Mouse (Mus musculus) macrophage (primary cell): ENCODE measurements around the gene Fam19a3. TPM values are rescaled to one million over a fixed set of nuclear protein-coding genes. Genes with fewer than 3 reads are reported as not detected.
A peak's percentile ranks its signal among the peaks of the same experiment; 100 is the strongest.

Experiments used
- H3K27ac ChIP-seq: fragments of 350-480 bp; formaldehyde crosslinking; 2 replicates; pipeline ENCODE4 v1.9.0; 2021
- H3K36me3 ChIP-seq: fragments of 350-480 bp; formaldehyde crosslinking; 2 replicates; pipeline ENCODE4 v1.9.0; 2021; ENCODE audit errors: inconsistent target
- H3K4me3 ChIP-seq: fragments of 350-480 bp; formaldehyde crosslinking; 2 replicates; pipeline ENCODE4 v1.9.0; 2021; ENCODE audit errors: inconsistent target
- H3K79me2 ChIP-seq: fragments of 350-480 bp; formaldehyde crosslinking; 2 replicates; pipeline ENCODE4 v1.9.0; 2021; ENCODE audit errors: inconsistent target
- WGBS: methylation state at CpG from one replicate; pipeline ENCODE4 v1.1.7; 2026; ENCODE audit warnings: inconsistent platforms; ENCODE audit not compliant: missing documents; 5-methylcytosine and 5-hydroxymethylcytosine counted together
- polyA plus RNA-seq: library from polyadenylated mRNA; stranded (reverse); fragments of 250-400 nt; gene quantifications from 3 replicates; pipeline ENCODE4 v1.2.4, GENCODE M21; 2018; ENCODE audit warnings: inconsistent platforms

Gene Fam19a3
- polyA plus RNA-seq, 1 experiment from 2014 or later = not detected

DNA sequence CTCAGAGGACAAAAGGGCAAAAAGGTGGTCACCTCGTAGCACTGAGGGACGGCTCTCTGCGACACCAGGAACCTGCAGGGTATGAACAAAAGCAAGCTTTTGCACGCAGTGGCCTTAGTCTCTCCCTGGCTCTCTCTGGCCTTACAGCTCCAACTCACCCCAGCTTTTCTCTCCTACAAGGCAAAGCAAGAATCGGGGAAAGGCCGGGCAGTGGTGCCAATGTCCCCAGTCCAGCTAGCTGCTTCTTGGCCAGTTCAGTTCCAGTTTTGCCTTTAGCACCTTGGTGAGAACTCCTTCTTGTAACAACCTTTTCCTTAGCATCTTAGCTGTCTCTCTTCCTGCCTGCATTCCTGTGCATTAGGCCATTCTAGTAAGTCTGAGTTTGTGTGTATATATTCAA, 19.8 kb upstream of the Fam19a3 start:
- Histone ChIP-seq H3K4me3 (no peak overlapping the region), H3K27ac (no peak overlapping the region), H3K79me2 (peaks cover under 1% of the 10 kb centered on the region; the same call in 1 of the 2 replicates), H3K36me3 (peaks cover 82% of the 10 kb centered on the region)
- WGBS = 100% methylated on average over 6 of the region's 6 CpGs

DNA sequence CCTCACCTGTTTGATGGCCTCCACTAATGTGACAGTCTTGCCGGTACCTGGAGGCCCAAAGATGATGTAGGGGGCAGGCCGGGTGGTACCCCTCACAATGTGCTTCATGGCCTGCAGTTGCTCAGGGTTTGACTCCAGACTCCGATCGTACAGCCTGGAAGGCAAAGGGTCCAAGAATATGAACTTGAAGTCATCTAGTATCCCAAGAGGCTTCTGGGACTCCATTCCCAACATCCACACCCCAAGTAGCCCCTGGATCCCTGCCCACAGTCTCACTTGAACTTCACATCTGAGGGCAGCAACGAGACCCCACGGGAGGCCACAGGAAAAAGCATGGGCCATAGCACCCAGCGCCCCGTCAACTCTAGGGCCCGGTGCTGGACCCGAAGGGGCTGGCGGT, 19.0 kb upstream of the Fam19a3 start:
- peaks cover 89% of the 10 kb centered on the region for H3K36me3 ChIP-seq
- no peak overlapping the region for H3K4me3 ChIP-seq
- H3K79me2 ChIP-seq = no peaks in the 10 kb centered on the region; the same call in 1 of the 2 replicates
- no peak overlapping the region for H3K27ac ChIP-seq
- 91% methylated on average over 11 of the region's 11 CpGs for WGBS

DNA sequence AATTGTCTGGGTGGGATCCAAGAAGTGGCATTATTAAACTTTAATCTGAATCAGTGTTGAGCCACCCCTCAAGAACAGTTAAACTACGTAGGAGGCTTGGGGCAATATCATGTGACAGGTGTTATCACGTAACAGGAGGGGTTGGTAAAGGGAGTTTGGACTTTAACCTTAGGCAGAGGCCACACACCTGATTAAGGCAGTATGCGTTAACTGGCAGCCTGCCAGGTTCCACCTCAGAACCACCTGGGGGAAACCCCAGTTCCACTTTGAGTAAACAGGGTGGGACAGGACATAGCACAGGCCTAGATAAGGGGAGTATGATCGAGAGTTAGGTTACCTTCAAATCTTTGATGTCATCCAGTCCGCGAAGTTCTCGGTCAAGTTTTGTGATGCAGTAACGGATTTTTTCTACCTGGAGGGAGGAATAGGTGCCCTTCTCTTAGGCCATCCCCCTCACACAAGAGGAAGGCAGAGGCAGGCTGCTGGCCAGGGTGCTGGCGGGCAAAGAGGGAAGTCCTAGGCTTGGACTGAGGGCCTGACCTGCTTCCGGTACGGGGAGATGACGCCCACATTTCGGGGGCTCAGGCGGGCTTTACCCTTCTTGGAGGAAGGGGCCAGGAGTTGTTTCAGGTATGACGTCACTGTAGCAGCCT, 14.9 kb upstream of the Fam19a3 start:
- H3K27ac ChIP-seq = no peak overlapping the region

GRCm38 (mm10) chr3:104795661-104796340, 14.2 kb upstream of the Fam19a3 start:
- Histone ChIP-seq H3K36me3 (peaks cover 54% of the 10 kb centered on the region), H3K79me2 (no peaks in the 10 kb centered on the region), H3K4me3 (no peak overlapping the region), H3K27ac (no peak overlapping the region)
- 83% methylated on average over 15 of the region's 15 CpGs for WGBS

More for the DNA sequence above, 14.9 kb upstream of the Fam19a3 start:
- H3K36me3 ChIP-seq = peaks cover 62% of the 10 kb centered on the region
- no peaks in the 10 kb centered on the region for H3K79me2 ChIP-seq
- 83% methylated on average over 15 of the region's 15 CpGs for WGBS
- H3K4me3 ChIP-seq = no peak overlapping the region

DNA sequence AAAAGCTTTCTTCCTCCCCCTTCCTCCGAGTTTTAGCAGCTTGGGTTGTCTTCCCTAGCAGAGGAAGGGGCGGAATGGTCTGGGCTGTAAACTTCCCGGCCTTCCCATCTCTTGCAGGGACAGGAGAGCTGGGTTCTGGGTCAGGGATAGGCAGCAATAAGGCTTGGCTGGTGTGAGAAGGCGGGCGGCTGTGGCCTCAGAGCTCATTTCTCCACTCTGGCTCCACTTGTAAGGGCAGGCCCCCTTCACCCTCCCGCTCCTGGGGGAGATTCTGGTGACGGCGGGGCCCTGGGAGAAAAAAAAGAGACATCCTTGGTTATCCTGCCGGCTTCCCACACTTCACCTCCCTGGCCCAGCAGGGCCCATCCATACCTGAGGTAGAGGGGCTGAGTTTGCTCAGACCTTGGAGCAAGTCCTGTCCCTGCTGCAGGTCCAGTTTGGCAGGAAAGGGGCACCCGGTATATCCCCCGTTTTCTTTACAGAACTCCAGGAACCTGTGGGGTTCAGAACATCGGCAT, 13.4 kb upstream of the Fam19a3 start:
- Histone ChIP-seq H3K4me3 (no peak overlapping the region), H3K79me2 (no peaks in the 10 kb centered on the region), H3K36me3 (peaks cover 46% of the 10 kb centered on the region), H3K27ac (peak overlapping the region; percentile 19; the same call in 1 of the 2 replicates)
- 85% methylated on average over 9 of the region's 12 CpGs for WGBS

- peak overlapping the region; percentile 41 for H3K27ac ChIP-seq
- H3K79me2 ChIP-seq = no peaks in the 10 kb centered on the region
These were observed 12.5 kb upstream of the Fam19a3 start for GRCm38 (mm10) chr3:104793871-104794828.

GRCm38 (mm10) chr3:104792360-104793270, 11.0 kb upstream of the Fam19a3 start:
- H3K27ac ChIP-seq = no peak overlapping the region
- 94% methylated on average over 15 of the region's 15 CpGs for WGBS
- no peak overlapping the region for H3K4me3 ChIP-seq
- H3K36me3 ChIP-seq = peaks cover 29% of the 10 kb centered on the region
- no peaks in the 10 kb centered on the region for H3K79me2 ChIP-seq

More at GRCm38 (mm10) chr3:104793871-104794828, 12.5 kb upstream of the Fam19a3 start:
- Histone ChIP-seq H3K4me3 (no peak overlapping the region), H3K36me3 (peaks cover 38% of the 10 kb centered on the region)
- 70% methylated on average over 20 of the region's 20 CpGs for WGBS

- H3K36me3 ChIP-seq = peaks cover 21% of the 10 kb centered on the region
- WGBS = 94% methylated on average over 8 of the region's 8 CpGs
These were observed 10.0 kb upstream of the Fam19a3 start for GRCm38 (mm10) chr3:104791671-104792070.

GRCm38 (mm10) chr3:104791017-104791416, 9.4 kb upstream of the Fam19a3 start:
- H3K36me3 ChIP-seq = peaks cover 15% of the 10 kb centered on the region; the same call in 1 of the 2 replicates
- H3K79me2 ChIP-seq = no peaks in the 10 kb centered on the region
- 95% methylated on average over 4 of the region's 4 CpGs for WGBS
- H3K4me3 ChIP-seq = no peak overlapping the region
- H3K27ac ChIP-seq = no peak overlapping the region

More at GRCm38 (mm10) chr3:104791671-104792070, 10.0 kb upstream of the Fam19a3 start:
- no peaks in the 10 kb centered on the region for H3K79me2 ChIP-seq
- H3K27ac ChIP-seq = no peak overlapping the region
- H3K4me3 ChIP-seq = no peak overlapping the region

DNA sequence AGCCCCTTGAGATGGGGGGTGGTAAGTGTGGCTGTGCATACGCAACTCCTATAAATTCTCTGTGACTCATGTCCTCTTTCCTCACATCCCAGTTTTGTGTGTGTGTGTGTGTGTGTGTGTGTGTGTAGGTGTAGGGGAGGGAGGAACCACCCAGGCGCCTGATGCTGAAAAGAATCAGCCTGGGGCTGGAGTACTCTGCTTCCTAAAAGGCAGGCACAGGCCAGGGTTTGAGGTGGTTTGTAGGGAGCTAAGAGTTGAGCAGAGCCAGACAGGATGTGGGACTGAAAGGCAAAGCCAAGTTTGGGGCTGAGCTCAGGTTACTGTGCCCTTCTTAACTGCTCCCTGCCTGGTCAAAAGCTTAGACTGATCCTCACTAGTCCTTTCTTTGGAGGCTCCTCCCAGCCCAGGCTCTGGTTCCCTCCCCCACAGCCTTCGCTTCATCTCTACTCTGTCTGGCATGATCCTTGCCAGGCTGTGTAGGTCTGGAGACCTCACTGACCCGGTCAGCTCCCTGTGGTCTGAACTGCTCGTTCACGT, 8.8 kb upstream of the Fam19a3 start:
- Histone ChIP-seq H3K4me3 (no peak overlapping the region), H3K79me2 (no peaks in the 10 kb centered on the region), H3K27ac (no peak overlapping the region), H3K36me3 (peaks cover 9% of the 10 kb centered on the region; the same call in 1 of the 2 replicates)
- WGBS = 77% methylated on average over 6 of the region's 6 CpGs

DNA sequence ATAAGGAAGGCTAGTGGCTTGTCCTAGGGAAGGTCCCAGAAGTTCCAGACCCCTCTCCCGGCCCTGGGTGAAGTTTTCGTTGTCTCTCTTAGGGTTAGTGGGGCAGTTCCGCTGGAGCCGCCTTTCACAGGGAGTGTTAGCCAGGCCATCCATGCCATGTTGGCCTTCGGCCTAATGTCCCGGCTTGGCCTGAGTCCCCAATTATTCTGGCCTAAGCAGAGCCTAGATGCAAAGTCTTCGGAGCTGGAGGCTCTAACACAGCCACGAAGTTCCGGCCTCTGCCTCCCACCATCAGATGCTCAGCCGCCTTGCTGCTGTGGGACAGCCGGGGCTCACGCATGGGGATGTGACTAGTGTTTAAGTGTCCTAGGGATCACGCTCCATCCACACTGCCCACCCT, 8.2 kb upstream of the Fam19a3 start:
- Histone ChIP-seq H3K36me3 (peaks cover 4% of the 10 kb centered on the region; the same call in 1 of the 2 replicates), H3K4me3 (peak overlapping the region; percentile 51; the same call in 1 of the 2 replicates), H3K27ac (no peak overlapping the region), H3K79me2 (no peaks in the 10 kb centered on the region)
- 90% methylated on average over 12 of the region's 13 CpGs for WGBS

- Histone ChIP-seq H3K27ac (no peak overlapping the region), H3K4me3 (peak overlapping the region; percentile 51), H3K79me2 (no peaks in the 10 kb centered on the region), H3K36me3 (no peaks in the 10 kb centered on the region; the same call in 1 of the 2 replicates)
- 46% methylated on average over 10 of the region's 10 CpGs for WGBS
These were observed 7.6 kb upstream of the Fam19a3 start for GRCm38 (mm10) chr3:104789312-104789605.

DNA sequence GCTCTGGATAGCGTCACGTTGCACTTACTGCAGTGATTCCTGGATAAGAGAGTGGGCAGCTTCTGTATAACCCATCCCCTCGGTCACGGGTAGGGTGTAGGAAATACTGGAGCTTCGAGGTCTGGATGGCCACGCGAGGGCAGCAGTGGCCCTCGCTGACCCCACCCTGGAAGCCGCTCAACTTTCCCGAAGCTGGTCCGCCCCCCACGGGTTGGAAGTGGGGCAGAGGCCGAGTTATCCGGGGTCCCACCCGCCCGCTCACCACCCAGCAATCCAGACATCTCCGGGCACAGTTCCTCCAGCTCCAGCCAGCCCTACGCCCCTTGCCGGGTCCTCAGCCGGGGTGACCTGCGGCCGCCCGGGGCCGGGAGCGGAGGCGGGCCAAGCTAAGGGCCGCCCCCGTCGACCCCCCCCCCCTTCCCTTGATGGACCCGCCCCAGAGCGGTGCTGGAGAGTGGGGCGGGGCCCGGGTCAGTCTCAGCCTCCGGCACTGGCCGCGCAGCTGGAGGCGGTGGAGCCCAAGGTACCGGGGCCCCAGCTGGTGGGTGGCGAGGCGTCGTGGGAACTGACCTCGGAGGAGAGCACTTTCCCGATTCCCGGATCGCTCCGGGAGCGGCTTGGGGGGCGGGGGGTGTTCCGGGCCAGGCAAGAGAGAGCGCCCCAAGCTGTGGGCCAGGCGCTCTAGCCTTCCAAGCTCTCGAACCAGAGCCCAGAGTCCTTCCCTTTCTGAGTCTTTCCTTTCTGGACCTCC, 7.1 kb upstream of the Fam19a3 start:
- Histone ChIP-seq H3K4me3 (peak overlapping the region; percentile 51), H3K36me3 (no peaks in the 10 kb centered on the region), H3K79me2 (no peaks in the 10 kb centered on the region), H3K27ac (no peak overlapping the region)
- WGBS = 2% methylated on average over 43 of the region's 52 CpGs
